Mouse (Mus musculus) brain, adult 10 weeks (tissue): Measurements from ENCODE around the gene Cxcl3. TPM values are rescaled to one million over a fixed set of nuclear protein-coding genes. Genes with fewer than 3 reads are reported as not detected.

Experiments
- polyA plus RNA-seq: library from polyadenylated mRNA; stranded (reverse); fragments of 350-450 nt; fragmentation: Illumina TruSeq; extraction: RNeasy Lipid Tissue Mini Kit (QIAGEN cat#74804); gene quantifications from one replicate; pipeline ENCODE4 v1.2.3, GENCODE M21; 2015; ENCODE audit warnings: low read depth, low replicate concordance

Gene Cxcl3
- not detected for polyA plus RNA-seq

DNA sequence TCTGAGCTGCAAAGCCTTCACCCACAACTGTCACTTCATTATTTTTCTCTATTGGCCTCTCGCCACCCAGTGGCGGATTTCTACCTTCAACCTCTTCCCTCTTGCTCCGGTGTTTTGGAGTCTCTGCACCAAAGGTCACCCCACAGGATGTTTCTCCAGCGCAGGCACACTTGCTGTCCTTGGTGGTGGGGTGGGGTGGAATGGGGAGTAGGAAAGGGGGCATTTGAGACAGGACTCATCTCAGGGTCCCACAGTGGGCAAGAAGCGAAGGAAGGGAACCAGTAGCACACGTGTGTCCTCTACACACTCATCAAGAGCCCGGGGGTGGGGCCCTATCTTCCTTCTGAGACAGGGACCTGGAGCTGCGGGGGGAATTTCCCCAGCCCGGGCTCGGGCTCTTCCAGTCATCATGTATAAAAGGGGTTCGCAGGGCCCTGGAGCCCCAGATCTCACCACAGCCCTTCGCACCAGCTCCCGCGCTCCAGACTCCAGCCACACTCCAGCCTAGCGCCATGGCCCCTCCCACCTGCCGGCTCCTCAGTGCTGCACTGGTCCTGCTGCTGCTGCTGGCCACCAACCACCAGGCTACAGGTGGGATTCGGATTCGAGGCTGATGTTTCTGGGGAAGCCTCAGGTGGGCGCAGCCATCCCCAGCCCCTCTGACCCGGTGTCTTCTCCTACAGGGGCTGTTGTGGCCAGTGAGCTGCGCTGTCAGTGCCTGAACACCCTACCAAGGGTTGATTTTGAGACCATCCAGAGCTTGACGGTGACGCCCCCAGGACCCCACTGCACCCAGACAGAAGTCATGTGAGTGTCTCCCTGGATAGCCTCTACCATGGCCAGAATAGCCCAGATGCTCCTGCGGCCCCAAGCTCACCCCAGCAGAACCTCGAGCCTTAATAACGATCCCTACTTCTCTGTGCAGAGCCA, at the start of gene Cxcl3:
Cxcl3 (plus strand) TSS at position 445 of the 930 bp plus-strand sequence.

DNA sequence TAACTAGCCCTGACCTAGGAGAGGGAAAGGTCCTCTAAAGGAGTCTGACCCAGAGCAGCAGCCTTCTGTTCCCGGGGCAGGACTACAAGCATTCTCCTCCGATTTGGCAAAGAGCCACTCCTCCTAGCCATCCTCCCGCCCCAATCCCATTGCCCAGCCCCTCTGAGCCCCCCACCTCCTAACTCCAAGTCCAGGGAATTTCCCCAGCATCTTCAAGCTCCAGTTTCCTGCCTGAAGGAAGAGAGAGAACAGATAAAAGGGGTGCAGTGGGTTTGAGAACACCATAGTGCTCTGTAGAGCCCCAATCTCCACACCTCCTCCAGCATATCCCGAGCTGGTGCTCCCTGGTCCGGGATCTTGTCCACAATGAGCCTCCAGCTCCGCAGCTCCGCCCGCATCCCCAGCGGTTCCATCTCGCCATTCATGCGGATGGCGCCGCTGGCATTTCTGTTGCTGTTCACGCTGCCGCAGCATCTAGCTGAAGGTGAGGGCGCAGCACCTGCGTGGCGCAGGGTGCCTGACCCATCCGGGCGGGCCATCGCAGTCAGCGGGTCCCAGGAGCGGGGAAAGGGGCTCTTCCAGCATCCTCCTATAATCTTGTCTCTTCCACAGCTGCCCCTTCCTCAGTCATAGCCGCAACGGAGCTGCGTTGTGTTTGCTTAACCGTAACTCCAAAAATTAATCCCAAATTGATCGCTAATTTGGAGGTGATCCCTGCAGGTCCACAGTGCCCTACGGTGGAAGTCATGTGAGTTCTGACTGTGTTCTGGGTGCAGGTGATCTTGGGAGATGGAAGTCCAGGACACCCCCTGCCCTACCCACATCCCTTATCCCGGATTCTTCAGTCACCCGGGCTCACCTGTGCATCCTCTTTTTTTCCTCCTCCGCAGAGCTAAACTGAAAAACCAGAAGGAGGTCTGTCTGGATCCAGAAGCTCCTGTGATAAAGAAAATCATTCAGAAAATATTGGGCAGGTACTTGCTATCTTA, 26.5 kb upstream of the Cxcl3 start, which contains the start of gene Cxcl5:
Cxcl5 (plus strand) TSS at position 284 of the 989 bp plus-strand sequence.

DNA sequence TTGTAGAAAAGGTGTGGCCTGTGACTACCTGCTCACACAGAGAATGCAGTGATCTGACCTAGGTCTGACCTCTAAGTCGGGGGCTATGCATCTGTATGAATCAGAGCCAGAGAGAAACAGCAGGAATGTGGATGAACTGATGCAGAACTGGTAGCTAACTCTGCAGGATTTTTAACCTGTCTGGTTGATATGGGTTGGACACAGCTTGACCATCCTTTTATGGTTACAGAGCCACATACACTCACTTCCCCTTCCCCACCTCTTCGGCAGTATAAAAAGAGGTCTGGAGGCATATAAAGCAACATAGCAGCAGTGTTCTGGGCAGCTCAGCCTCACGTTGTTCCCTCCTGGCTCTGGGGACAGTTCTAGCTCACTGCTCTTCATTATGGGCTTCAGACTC, 17.7 kb upstream of the Cxcl3 start, which contains the start of gene Ppbp:
Ppbp (plus strand) TSS at position 301 of the 400 bp plus-strand sequence.

DNA sequence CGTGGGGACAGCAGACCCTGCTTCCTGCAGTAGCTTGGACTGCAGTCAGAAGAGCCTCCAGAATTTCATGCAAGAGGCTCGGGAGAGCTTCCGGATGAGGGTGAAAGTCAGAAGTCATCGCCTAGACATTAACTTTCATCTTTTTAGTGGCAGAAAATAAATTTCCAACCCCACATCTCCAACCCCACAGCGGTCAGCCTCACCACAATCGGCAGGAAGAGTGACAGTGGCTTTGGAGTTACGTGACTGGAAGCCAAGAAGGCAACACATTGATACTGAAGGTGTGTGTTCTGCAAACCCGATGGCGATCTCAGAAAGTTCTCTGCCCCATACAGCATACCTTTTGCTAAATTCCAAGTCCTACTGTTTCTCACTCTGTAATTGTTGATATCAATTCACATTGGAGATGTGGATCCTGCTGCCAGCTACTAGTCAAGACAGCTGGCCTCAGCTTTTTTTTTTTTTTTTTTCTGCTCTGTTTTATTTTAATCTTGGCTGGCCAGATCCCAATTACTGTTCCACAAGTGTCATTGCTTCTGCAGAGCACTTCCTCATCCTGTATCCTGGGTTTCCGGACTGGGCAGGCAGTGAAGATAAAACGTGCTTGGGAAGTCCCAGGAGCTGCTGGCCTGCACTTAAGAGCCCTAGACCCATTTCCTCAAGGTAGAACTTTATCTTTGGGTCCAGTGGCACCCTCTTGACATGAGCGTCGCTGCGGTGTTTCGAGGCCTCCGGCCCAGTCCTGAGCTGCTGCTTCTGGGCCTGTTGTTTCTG, 13.8 kb upstream of the Cxcl3 start, which contains the start of gene Pf4:
Pf4 (plus strand) TSS at position 556 of the 774 bp plus-strand sequence.

DNA sequence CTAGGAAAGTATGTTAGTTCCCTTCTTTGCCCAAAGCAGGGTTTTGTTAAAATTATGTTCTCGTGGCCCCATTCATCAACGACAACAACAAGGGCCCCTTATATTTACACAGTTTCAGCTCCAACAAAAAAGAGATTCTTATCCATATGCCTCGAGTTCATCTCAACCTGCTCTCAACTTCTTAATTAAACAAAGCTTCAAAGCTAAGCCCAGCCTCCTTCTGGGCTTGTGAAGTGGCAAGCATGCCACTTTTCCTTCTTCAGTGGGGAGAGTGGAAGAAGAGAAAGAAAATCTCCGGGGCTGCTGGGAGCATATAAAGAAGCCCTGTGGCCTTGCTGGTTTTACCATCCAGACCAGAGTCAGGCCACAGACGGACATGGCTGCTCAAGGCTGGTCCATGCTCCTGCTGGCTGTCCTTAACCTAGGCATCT, 8.3 kb downstream of the Cxcl3 start, which contains the start of gene Cxcl15:
Cxcl15 (plus strand) TSS at position 340 of the 431 bp plus-strand sequence.

Other genes starting within 250 kb of the Cxcl3 start
- gene 5830473C10Rik, start 225.0 kb upstream of the Cxcl3 start, polyA plus RNA-seq = not detected
- 1.7 TPM for gene Rassf6, start 145.4 kb upstream of the Cxcl3 start, polyA plus RNA-seq
- 0.28 TPM for gene Cxcl5, start 26.7 kb upstream of the Cxcl3 start, polyA plus RNA-seq
- not detected for gene Ppbp, start 17.6 kb upstream of the Cxcl3 start, polyA plus RNA-seq
- gene Pf4, start 13.7 kb upstream of the Cxcl3 start, polyA plus RNA-seq = 3.7 TPM
- not detected for gene Cxcl15, start 8.4 kb downstream of the Cxcl3 start, polyA plus RNA-seq
- not detected for gene Cxcl1, start 105.1 kb downstream of the Cxcl3 start, polyA plus RNA-seq
- gene Cxcl2, start 117.8 kb downstream of the Cxcl3 start, polyA plus RNA-seq = not detected
- gene Mthfd2l, start 145.0 kb downstream of the Cxcl3 start, polyA plus RNA-seq = 16.9 TPM
- gene Epgn, start 241.4 kb downstream of the Cxcl3 start, polyA plus RNA-seq = not detected